Mouse (Mus musculus) central nervous system, embryonic 11.5 days (tissue): Measurements from ENCODE around the gene Spint5. TPM values are rescaled to one million over a fixed set of nuclear protein-coding genes. Genes with fewer than 3 reads are reported as not detected.

Experiments used
- polyA plus RNA-seq: library from polyadenylated mRNA; depleted of rRNA; stranded (reverse); fragments of >200 nt; gene quantifications from 2 replicates; pipeline ENCODE4 v1.2.3, GENCODE M21; 2012; rRNA removed

Spint5 gene
- polyA plus RNA-seq, result not detected in 2 replicates

GRCm38 (mm10) chr2:164715005-164715404 is at the start of gene Spint5:
Gene Spint5, plus strand, starts transcription at chr2:164715305.

DNA sequence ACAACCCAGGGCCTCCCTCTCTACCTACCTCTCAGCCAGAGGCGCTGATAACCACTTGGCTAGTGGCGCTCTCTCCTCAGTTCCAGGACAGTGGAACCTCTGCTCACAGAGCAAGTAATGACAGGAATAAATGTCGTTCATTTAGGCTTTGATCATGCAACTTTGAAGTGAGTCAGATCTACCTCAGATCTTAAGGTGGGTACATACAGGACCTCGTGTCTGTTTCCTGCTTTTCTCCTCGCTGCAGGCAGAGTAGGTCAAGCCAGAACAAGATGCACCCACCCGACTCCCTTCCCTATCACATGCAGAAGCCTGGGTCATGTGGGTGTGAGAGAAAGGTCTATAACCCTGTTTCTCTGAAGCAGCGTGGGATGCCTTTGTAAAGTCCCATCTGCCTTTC is 41.1 kb upstream of the Spint5 start, which contains the start of gene Wfdc11:
Gene Wfdc11, minus strand, starts transcription at position 101 of the 400 bp plus-strand sequence.

DNA sequence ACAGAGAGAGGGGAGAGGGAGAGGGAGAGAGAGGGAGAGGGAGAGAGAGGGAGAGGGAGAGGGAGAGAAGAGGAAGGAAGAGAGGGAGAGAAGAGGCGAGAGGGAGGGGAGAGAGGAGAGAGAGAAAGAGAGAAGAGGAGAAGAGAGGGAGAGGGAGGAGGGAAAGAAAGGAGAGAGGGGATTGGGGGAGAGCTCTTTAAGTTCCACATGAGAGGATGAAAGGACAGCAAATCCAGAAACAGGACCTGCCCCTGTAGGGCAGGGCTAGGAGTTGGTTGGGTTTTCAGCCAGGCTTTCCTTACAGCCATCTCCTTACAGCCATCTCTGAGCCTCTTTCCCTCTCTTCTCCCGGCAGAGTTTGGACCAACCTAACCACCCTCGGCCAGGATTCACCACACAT is 30.3 kb upstream of the Spint5 start, which contains the start of gene Wfdc13:
Gene Wfdc13, plus strand, starts transcription at position 301 of the 400 bp plus-strand sequence.

GRCm38 (mm10) chr2:164698201-164698600 is 16.9 kb upstream of the Spint5 start, which contains the start of gene Spint4:
Gene Spint4, plus strand, starts transcription at chr2:164698501.

DNA sequence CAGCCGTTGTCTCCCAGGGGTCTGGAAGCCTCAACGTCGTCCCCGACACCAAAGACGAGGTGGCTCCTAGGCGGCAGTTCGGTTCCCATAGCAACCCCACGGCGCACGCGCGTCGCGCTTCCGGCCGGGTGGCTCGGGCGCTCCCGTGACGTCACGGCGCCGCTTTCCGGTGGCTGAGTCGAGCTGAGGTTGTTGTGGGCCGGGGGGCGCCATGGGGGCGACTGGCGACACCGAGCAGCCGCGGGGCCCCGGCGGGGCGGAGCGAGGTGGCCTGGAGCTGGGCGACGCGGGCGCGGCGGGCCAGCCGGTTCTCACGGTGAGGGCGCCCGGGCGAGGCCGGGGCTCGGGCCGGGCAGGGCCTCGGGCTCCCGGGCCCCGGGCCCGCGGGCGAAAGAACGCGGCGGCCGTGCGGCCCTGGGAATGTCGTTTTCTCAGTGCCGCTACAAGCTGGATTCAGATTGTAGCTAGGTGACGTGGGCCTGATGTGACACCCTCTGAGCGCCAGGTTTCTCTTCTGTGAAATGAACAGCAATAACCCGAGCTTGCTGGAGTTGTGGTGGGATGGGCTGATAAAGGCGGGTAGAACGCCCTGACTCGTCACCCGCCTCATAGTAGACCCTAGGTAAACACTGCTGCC is 30.9 kb downstream of the Spint5 start, which contains the start of the genes Wfdc3 and Dnttip1:
Gene Wfdc3, minus strand, starts transcription at position 89 of the 637 bp plus-strand sequence.
Gene Dnttip1, plus strand, starts transcription at position 141 of the 637 bp plus-strand sequence.

Other genes starting within 250 kb of the Spint5 start
- not detected in 2 replicates for gene Trp53tg5, start 241.6 kb upstream of the Spint5 start, polyA plus RNA-seq
- 3.9 and 4.5 TPM in 2 replicates for gene Dbndd2, start 229.2 kb upstream of the Spint5 start, polyA plus RNA-seq
- 46.1 and 59.7 TPM in 2 replicates for gene Pigt, start 217.8 kb upstream of the Spint5 start, polyA plus RNA-seq
- gene Wfdc2, start 152.9 kb upstream of the Spint5 start, polyA plus RNA-seq, result 20.7 and 21.6 TPM in 2 replicates
- gene Spint3, start 141.8 kb upstream of the Spint5 start, polyA plus RNA-seq, result not detected in 2 replicates
- 0.06 TPM in 1 of 2 replicates, not detected in the other for gene Wfdc6a, start 129.9 kb upstream of the Spint5 start, polyA plus RNA-seq
- gene Eppin, start 121.7 kb upstream of the Spint5 start, polyA plus RNA-seq, result 0.09 TPM in 1 of 2 replicates, not detected in the other
- gene Wfdc6b, start 101.8 kb upstream of the Spint5 start, polyA plus RNA-seq, result not detected in 2 replicates
- gene Wfdc8, start 101.7 kb upstream of the Spint5 start, polyA plus RNA-seq, result not detected in 2 replicates
- gene Wfdc16, start 76.5 kb upstream of the Spint5 start, polyA plus RNA-seq, result not detected in 2 replicates
- 0.30 and 0.42 TPM in 2 replicates for gene Wfdc10, start 59.3 kb upstream of the Spint5 start, polyA plus RNA-seq
- not detected in 2 replicates for gene Wfdc9, start 58.7 kb upstream of the Spint5 start, polyA plus RNA-seq
- gene Wfdc11, start 41.2 kb upstream of the Spint5 start, polyA plus RNA-seq, result not detected in 2 replicates
- 0.06 and 0.20 TPM in 2 replicates for gene Wfdc13, start 30.2 kb upstream of the Spint5 start, polyA plus RNA-seq
- not detected in 2 replicates for gene Spint4, start 16.8 kb upstream of the Spint5 start, polyA plus RNA-seq
- gene Wfdc3, start 30.6 kb downstream of the Spint5 start, polyA plus RNA-seq, result 0.35 and 0.89 TPM in 2 replicates
- 62.3 and 91.0 TPM in 2 replicates for gene Dnttip1, start 30.7 kb downstream of the Spint5 start, polyA plus RNA-seq
- 340 and 341 TPM in 2 replicates for gene Ube2c, start 54.6 kb downstream of the Spint5 start, polyA plus RNA-seq
- gene Tnnc2, start 64.7 kb downstream of the Spint5 start, polyA plus RNA-seq, result 1.6 and 29.6 TPM in 2 replicates
- 9.0 and 10.5 TPM in 2 replicates for gene Snx21, start 70.5 kb downstream of the Spint5 start, polyA plus RNA-seq
- gene Acot8, start 89.6 kb downstream of the Spint5 start, polyA plus RNA-seq, result 19.5 and 26.6 TPM in 2 replicates
- 4.5 and 6.2 TPM in 2 replicates for gene Zswim3, start 89.8 kb downstream of the Spint5 start, polyA plus RNA-seq
- 6.0 and 9.0 TPM in 2 replicates for gene Zswim1, start 107.4 kb downstream of the Spint5 start, polyA plus RNA-seq
- 0.35 TPM in 1 of 2 replicates, not detected in the other for gene Spata25, start 113.2 kb downstream of the Spint5 start, polyA plus RNA-seq
- 69.6 and 100 TPM in 2 replicates for gene Ctsa, start 117.6 kb downstream of the Spint5 start, polyA plus RNA-seq
- 5.9 and 6.0 TPM in 2 replicates for gene Neurl2, start 118.2 kb downstream of the Spint5 start, polyA plus RNA-seq
- 42.5 and 58.0 TPM in 2 replicates for gene Pltp, start 142.4 kb downstream of the Spint5 start, polyA plus RNA-seq
- 40.0 and 53.1 TPM in 2 replicates for gene Pcif1, start 164.0 kb downstream of the Spint5 start, polyA plus RNA-seq
- 18.2 and 29.1 TPM in 2 replicates for gene Zfp335, start 196.5 kb downstream of the Spint5 start, polyA plus RNA-seq
- gene Mmp9, start 225.5 kb downstream of the Spint5 start, polyA plus RNA-seq, result 1.2 and 1.6 TPM in 2 replicates
- 12.9 and 13.2 TPM in 2 replicates for gene Slc12a5, start 245.5 kb downstream of the Spint5 start, polyA plus RNA-seq